Mouse (Mus musculus): ENCODE results near the gene Akr1c12. TPM values are rescaled to one million over a fixed set of nuclear protein-coding genes. Genes with fewer than 3 reads are reported as not detected.
"Not testable (repeated sequence)": the region's sequence is repeated elsewhere in the genome, so short reads cannot be mapped to it uniquely, and the experiment has no call there.

Akr1c12 gene
- polyA plus RNA-seq, 1 experiment from 2014 or later = 0.28 TPM

DNA sequence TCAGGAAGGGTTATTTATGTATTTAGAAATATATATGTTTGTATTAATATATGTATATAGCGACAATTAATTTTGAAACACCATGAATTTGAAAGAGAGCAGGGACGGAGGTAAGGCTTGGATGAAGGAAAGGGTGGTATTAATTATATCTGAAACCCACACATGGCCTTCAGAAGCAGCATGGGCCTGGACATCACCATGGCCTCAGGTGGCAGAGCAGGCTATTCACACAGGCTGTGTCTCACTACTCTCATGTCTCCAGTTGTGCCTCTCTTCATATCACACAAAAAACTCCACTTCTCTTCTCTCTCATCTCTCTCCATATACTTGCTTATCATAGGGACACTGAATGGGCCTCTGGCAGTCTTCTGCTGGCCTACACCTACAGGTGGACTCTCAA, 13.8 kb downstream of the Akr1c12 start:
- 86% methylated on average over 2 of the region's 2 CpGs for WGBS
- DNase-seq (ENCODE audit: low spot score); ATAC-seq (ENCODE audit: low read depth); H3K9ac ChIP-seq (ENCODE audit: low read depth, low read length); H3K4me2 ChIP-seq (ENCODE audit: low read depth, low read length); H3K27ac ChIP-seq (replicated peaks; ENCODE audit: low read depth, low read length); H3K9me3 ChIP-seq (ENCODE audit: control insufficient read depth, low read length); H3K4me1 ChIP-seq (ENCODE audit: control insufficient read depth, insufficient read depth, low read length); H3K27me3 ChIP-seq (replicated peaks; ENCODE audit: control insufficient read depth, insufficient read depth, low read length); H3K4me3 ChIP-seq (ENCODE audit: low read depth, low read length); H3K36me3 ChIP-seq (ENCODE audit: control insufficient read depth, insufficient read depth, low read length): not testable (repeated sequence)

DNA sequence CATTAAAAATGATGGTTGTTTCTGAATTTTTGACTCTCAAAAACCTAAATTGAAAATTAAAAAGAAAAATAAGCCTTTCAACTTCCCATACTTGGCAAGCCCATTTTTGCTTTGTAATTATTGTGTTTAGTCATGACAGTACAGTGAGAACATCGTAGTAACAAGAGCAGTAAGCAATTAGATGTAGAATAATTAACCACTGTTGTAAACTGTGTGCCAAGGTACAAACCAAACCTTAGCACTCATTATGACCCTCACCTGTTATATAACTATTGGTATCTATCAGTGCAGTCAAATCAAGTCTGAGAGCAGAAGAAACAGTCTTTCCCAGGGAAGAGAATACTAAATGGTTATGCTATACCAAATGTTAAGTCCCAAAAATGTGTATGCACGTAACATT, 14.2 kb downstream of the Akr1c12 start:
- Histone ChIP-seq H3K4me1 (ENCODE audit: control insufficient read depth, insufficient read depth, low read length) (no peaks in the 10 kb centered on the region), H3K27me3 (replicated peaks; ENCODE audit: control insufficient read depth, insufficient read depth, low read length) (no peaks in the 10 kb centered on the region), H3K36me3 (ENCODE audit: control insufficient read depth, insufficient read depth, low read length) (no peaks in the 10 kb centered on the region), H3K9me3 (ENCODE audit: control insufficient read depth, low read length) (no peaks in the 10 kb centered on the region), H3K9ac (ENCODE audit: low read depth, low read length) (no peak overlapping the region), H3K27ac (replicated peaks; ENCODE audit: low read depth, low read length) (no peak overlapping the region), H3K4me3 (ENCODE audit: low read depth, low read length) (no peak overlapping the region), H3K4me2 (ENCODE audit: low read depth, low read length) (no peak overlapping the region)
- DNase-seq (ENCODE audit: low spot score) = no peak
- 78% methylated on average over 2 of the region's 2 CpGs for WGBS
- ATAC-seq (ENCODE audit: low read depth) = no peak

DNA sequence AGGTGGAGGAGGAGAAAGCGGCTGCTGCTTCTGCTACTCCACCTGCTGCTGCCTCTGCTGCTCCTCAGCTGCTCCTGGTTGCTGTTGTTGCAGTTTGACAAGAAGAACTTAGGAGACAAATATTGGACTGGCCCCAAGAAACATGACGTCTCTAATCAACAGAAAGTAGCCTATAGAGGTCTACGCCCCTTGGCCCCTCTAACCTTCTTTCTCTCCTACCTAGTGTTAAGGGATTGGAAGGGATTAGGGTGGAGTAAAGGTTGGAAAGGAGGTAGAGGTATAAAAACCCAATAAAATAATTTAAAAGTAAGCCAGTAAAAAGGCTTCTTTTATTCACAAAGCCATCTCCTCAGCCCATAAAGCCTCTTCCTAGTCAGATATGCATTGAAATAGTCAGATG, 14.6 kb downstream of the Akr1c12 start:
- DNase-seq (ENCODE audit: low spot score) (no peak), ATAC-seq (ENCODE audit: low read depth) (no peak)
- H3K9me3 ChIP-seq (ENCODE audit: control insufficient read depth, low read length) = no peaks in the 10 kb centered on the region
- H3K36me3 ChIP-seq (ENCODE audit: control insufficient read depth, insufficient read depth, low read length) = no peaks in the 10 kb centered on the region
- no peak overlapping the region for H3K27ac ChIP-seq (replicated peaks; ENCODE audit: low read depth, low read length)
- no peak overlapping the region for H3K9ac ChIP-seq (ENCODE audit: low read depth, low read length)
- H3K4me3 ChIP-seq (ENCODE audit: low read depth, low read length) = no peak overlapping the region
- H3K4me1 ChIP-seq (ENCODE audit: control insufficient read depth, insufficient read depth, low read length) = no peaks in the 10 kb centered on the region
- 86% methylated on average over 3 of the region's 3 CpGs for WGBS
- H3K4me2 ChIP-seq (ENCODE audit: low read depth, low read length) = no peak overlapping the region
- no peaks in the 10 kb centered on the region for H3K27me3 ChIP-seq (replicated peaks; ENCODE audit: control insufficient read depth, insufficient read depth, low read length)

DNA sequence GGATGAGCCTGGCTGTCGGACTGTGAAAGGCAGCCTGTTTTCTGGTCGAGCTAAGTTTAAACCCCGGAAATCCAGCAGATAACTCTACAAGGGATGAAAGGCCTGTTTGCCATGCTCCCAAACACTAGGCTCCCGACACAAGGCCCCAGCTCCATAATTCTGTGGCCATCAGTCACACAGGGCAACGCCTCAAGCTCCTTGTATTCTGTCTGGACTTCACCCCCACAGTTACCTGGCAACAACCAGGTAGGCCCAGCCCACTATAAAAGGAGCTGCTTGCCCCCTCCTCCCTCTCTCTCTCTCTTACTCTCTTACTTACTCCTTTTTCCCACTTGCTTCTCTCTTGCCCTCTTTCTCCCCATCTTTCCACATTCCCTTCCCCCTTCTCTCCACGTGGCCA, 21.9 kb downstream of the Akr1c12 start:
- no peaks in the 10 kb centered on the region for H3K36me3 ChIP-seq (ENCODE audit: control insufficient read depth, insufficient read depth, low read length)
- H3K27me3 ChIP-seq (replicated peaks; ENCODE audit: control insufficient read depth, insufficient read depth, low read length) = no peaks in the 10 kb centered on the region
- H3K4me2 ChIP-seq (ENCODE audit: low read depth, low read length) = no peak overlapping the region
- H3K9ac ChIP-seq (ENCODE audit: low read depth, low read length) = no peak overlapping the region
- H3K4me3 ChIP-seq (ENCODE audit: low read depth, low read length) = no peak overlapping the region
- no peak for DNase-seq (ENCODE audit: low spot score)
- 80% methylated on average over 6 of the region's 6 CpGs for WGBS
- no peak for ATAC-seq (ENCODE audit: low read depth)
- no peaks in the 10 kb centered on the region for H3K9me3 ChIP-seq (ENCODE audit: control insufficient read depth, low read length)
- no peak overlapping the region for H3K27ac ChIP-seq (replicated peaks; ENCODE audit: low read depth, low read length)
- no peaks in the 10 kb centered on the region for H3K4me1 ChIP-seq (ENCODE audit: control insufficient read depth, insufficient read depth, low read length)

DNA sequence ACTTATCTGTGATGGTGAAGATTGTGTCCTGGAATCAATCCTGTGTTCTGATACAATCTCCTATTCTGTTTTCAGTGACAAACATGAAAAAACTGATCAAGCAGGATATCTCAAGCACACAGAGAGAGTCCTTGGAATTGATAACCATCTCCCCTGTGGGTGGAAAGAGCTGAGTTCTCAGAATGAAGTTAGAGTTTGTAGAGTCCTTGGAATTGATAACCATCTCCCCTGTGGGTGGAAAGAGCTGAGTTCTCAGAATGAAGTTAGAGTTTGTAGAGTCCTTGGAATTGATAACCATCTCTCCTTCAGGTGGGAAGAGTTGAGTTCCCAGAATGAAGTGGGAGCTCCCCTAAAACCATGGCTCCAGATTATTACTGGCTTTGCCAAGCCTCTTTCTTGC, 22.3 kb downstream of the Akr1c12 start:
- not testable (repeated sequence) for H3K4me2 ChIP-seq (ENCODE audit: low read depth, low read length); H3K9ac ChIP-seq (ENCODE audit: low read depth, low read length); H3K27ac ChIP-seq (replicated peaks; ENCODE audit: low read depth, low read length); H3K9me3 ChIP-seq (ENCODE audit: control insufficient read depth, low read length); H3K4me3 ChIP-seq (ENCODE audit: low read depth, low read length); H3K4me1 ChIP-seq (ENCODE audit: control insufficient read depth, insufficient read depth, low read length); H3K27me3 ChIP-seq (replicated peaks; ENCODE audit: control insufficient read depth, insufficient read depth, low read length); H3K36me3 ChIP-seq (ENCODE audit: control insufficient read depth, insufficient read depth, low read length); ATAC-seq (ENCODE audit: low read depth); DNase-seq (ENCODE audit: low spot score)

DNA sequence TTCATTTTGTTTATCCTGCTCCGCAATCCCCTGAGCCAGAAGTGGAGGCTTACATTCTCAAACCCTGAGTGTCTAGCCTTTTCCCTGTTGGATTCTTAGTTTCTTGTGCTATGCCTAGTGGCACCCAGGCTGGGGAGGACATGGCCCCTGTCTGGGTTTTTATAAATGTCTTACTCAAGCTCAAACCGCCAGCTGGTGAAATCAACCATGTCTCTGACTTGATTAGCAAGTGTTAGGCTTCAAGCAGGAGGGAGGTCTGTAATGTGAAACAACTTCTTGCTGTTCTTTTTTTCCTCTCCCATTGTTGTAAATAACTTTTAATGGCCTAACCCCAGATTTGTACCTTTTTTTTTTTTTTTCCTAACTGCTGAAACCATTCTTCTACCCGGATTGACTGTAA, 29.9 kb downstream of the Akr1c12 start:
- Histone ChIP-seq H3K27me3 (replicated peaks; ENCODE audit: control insufficient read depth, insufficient read depth, low read length) (no peaks in the 10 kb centered on the region), H3K27ac (replicated peaks; ENCODE audit: low read depth, low read length) (no peak overlapping the region), H3K9me3 (ENCODE audit: control insufficient read depth, low read length) (no peaks in the 10 kb centered on the region), H3K4me1 (ENCODE audit: control insufficient read depth, insufficient read depth, low read length) (0 out of 2 replicates have a peak, but pooled peaks cover 3% of the 10 kb centered on the region), H3K4me2 (ENCODE audit: low read depth, low read length) (no peak overlapping the region), H3K9ac (ENCODE audit: low read depth, low read length) (no peak overlapping the region), H3K36me3 (ENCODE audit: control insufficient read depth, insufficient read depth, low read length) (no peaks in the 10 kb centered on the region), H3K4me3 (ENCODE audit: low read depth, low read length) (no peak overlapping the region)
- DNase-seq (ENCODE audit: low spot score) = no peak
- ATAC-seq (ENCODE audit: low read depth) = no peak
- WGBS = 72% methylated on average over 3 of the region's 3 CpGs

DNA sequence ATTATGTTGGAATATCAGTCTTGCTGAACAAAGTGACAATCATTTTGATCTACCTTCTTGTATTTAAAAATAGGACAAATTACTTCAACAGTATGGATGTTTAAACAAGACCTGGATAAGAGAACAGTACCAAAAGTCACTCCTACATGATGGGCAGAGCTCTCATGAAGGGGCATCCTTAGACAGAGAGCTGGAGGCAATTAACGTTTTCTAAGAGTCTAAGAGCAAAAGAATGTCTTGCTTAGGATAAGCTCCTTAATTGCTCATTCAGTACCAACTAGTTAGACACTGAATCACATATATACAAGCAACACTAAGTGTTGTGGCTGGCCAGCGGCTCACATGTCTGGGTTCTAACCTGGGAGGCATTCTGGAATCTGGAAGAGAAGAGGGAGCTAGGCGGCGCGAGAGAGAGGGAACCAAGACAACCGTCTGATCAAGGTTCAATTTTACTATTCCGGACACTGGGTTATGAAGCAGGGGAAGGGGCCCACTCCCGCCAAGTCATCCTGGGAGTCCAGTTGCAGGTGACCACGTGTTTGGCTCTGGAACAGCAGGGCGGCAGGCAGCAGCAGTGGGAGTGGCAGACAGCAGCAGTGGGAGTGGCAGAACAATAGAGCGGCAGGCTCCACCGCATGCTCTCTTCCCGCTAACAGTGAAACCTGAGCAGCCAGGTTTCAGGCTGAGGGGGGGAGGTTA, 34.2 kb downstream of the Akr1c12 start:
- Histone ChIP-seq H3K4me1 (ENCODE audit: control insufficient read depth, insufficient read depth, low read length) (0 out of 2 replicates have a peak, but pooled peaks cover 3% of the 10 kb centered on the region), H3K4me3 (ENCODE audit: low read depth, low read length) (peak overlapping the region; percentile 32), H3K27me3 (replicated peaks; ENCODE audit: control insufficient read depth, insufficient read depth, low read length) (no peaks in the 10 kb centered on the region), H3K9me3 (ENCODE audit: control insufficient read depth, low read length) (no peaks in the 10 kb centered on the region), H3K4me2 (ENCODE audit: low read depth, low read length) (peak overlapping the region; percentile 55), H3K27ac (replicated peaks; ENCODE audit: low read depth, low read length) (no peak overlapping the region), H3K36me3 (ENCODE audit: control insufficient read depth, insufficient read depth, low read length) (no peaks in the 10 kb centered on the region), H3K9ac (ENCODE audit: low read depth, low read length) (peak overlapping the region; percentile 49)
- DNase-seq (ENCODE audit: low spot score) (peak; percentile 81), ATAC-seq (ENCODE audit: low read depth) (peak; percentile 96)
- under 1% methylated on average over 13 of the region's 13 CpGs for WGBS

DNA sequence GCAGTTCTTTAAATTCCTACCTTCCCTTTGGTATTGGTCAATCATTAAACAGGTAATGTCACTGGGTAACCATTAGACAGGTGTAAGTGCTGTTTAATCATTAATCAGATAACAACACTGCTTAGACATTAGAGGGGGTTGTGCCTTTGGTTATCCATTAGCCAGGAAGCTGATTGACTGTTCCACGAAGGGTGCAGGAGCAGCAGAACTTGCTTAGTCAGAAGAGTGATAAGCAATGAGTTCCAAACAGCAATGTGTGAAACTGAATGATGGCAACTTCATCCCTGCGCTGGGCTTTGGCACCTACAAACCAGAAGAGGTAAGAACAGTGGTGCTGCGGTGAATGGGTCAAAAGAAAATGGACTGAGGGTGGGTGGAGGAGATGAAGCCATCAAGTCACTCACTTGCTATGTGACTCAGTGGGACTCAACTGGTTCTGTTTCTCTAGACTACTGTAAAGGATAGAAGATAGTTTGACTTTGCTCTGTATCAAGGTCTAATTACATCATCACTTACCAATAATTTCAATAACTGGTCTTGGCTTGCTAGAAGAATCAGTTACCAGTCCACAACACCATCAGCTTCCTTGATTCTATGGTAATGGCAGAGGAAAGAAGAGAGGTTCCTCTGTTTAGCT, 45.6 kb downstream of the Akr1c12 start:
- no peak for ATAC-seq (ENCODE audit: low read depth)
- WGBS = 86% methylated on average over 3 of the region's 3 CpGs
- Histone ChIP-seq H3K4me1 (ENCODE audit: control insufficient read depth, insufficient read depth, low read length) (no peaks in the 10 kb centered on the region), H3K4me3 (ENCODE audit: low read depth, low read length) (no peak overlapping the region), H3K9ac (ENCODE audit: low read depth, low read length) (no peak overlapping the region), H3K4me2 (ENCODE audit: low read depth, low read length) (no peak overlapping the region), H3K9me3 (ENCODE audit: control insufficient read depth, low read length) (no peaks in the 10 kb centered on the region), H3K27ac (replicated peaks; ENCODE audit: low read depth, low read length) (no peak overlapping the region), H3K36me3 (ENCODE audit: control insufficient read depth, insufficient read depth, low read length) (no peaks in the 10 kb centered on the region), H3K27me3 (replicated peaks; ENCODE audit: control insufficient read depth, insufficient read depth, low read length) (no peaks in the 10 kb centered on the region)
- no peak for DNase-seq (ENCODE audit: low spot score)

DNA sequence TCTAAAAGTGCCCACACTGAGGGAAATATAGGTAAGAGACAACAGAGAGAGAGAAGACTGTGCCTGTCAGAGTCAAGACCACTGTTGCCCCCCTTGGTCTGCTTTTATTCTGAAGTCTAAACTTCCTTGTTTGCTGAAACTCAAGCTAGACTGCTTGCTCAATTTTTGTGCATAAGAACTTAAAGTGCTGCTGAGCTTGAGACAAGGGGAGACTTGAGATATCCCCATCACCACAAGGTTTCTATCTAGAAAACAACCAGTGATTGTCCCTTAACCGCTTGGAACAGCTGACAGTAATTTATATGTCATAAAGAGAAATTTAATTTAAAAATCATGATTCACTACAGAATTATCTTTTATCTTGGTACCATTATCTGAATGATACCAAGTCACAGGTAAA, 46.1 kb downstream of the Akr1c12 start:
- Histone ChIP-seq H3K4me2 (ENCODE audit: low read depth, low read length) (no peak overlapping the region), H3K27ac (replicated peaks; ENCODE audit: low read depth, low read length) (no peak overlapping the region), H3K27me3 (replicated peaks; ENCODE audit: control insufficient read depth, insufficient read depth, low read length) (no peaks in the 10 kb centered on the region), H3K4me1 (ENCODE audit: control insufficient read depth, insufficient read depth, low read length) (no peaks in the 10 kb centered on the region), H3K36me3 (ENCODE audit: control insufficient read depth, insufficient read depth, low read length) (no peaks in the 10 kb centered on the region), H3K9me3 (ENCODE audit: control insufficient read depth, low read length) (no peaks in the 10 kb centered on the region), H3K9ac (ENCODE audit: low read depth, low read length) (no peak overlapping the region), H3K4me3 (ENCODE audit: low read depth, low read length) (no peak overlapping the region)
- no peak for ATAC-seq (ENCODE audit: low read depth)
- no peak for DNase-seq (ENCODE audit: low spot score)
- 74% methylated on average over 1 of the region's 1 CpGs for WGBS

Measured in embryonic facial prominence, embryonic 14.5 days (tissue).